Mouse (Mus musculus): ENCODE measurements at regions not wholly inside any gene's neighbourhood (a gene's known extent, or its start where the extent isn't known, plus 50 kb on each side); places are given as distances from the start of the nearest gene placed in this dataset.

GRCm38 (mm10) chr13:31393421-31394215, 162.3 kb upstream of the Foxq1 start:
- in situ Hi-C loops (cut with MboI; ENCODE audit: unreplicated experiment in 2 of 2): no loop called here

- in situ Hi-C loops (cut with MboI; ENCODE audit: unreplicated experiment in 2 of 2): no loop called here
These were observed 159.6 kb upstream of the Foxq1 start for GRCm38 (mm10) chr13:31396216-31396910.

GRCm38 (mm10) chr13:31397246-31397645, 158.7 kb upstream of the Foxq1 start:
- in situ Hi-C loops (cut with MboI; ENCODE audit: unreplicated experiment in 2 of 2): no loop called here

- in situ Hi-C loops (cut with MboI; ENCODE audit: unreplicated experiment in 2 of 2): no loop called here
These were observed 155.5 kb upstream of the Foxq1 start for GRCm38 (mm10) chr13:31400401-31400800.

DNA sequence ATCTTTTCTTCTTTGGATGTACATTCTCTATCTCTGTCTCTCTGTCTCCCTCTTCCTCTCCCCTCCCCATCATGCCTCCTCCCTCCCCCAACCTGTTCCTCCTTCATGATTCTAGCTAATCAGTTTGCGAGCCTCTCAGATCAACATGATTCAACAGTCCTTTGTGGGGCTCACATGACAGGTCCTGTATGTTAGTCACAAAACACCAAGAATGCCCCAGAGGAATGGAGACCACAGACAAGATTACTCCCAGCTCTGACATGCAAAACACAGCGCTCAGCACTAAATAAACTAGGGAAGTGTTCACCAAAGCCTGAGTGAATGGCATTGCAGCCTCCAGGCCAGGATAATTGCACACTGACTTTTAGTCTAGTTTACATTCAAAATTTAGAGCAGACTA, 150.6 kb upstream of the Foxq1 start:
- in situ Hi-C loops (cut with MboI; ENCODE audit: unreplicated experiment in 2 of 2): no loop called here

DNA sequence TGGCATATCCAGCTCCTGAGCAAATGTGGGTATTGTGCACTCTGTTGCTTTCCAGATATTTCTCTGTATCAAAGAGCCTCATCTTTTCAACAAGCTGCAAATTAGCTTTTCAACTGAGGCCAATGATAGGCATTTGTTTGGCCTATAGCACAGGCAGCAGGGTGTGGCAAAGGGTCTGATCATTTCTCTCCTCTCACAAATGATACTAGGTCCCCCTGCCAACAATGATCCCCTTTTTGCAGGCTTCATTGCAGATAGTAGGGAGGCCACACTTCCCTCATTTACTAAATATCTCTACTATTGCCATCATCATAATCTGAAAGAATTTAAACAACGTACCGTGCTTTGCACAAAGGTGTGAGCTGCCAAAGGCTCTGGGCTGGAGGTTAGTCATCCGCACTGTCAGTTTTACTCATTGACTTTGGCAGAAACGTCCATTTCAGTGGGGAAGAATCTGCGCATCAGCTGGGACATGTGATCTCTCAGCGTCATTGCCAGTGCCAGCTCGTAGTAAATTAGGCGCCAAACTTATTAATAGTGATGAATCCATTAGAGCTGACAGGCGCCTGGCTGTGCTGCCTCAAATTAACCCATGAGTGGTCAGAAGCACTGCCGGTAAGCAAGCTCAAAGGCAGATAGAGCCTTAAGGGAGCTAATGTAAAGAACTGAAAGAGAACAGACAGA, 147.4 kb upstream of the Foxq1 start:
- in situ Hi-C loops (cut with MboI; ENCODE audit: unreplicated experiment in 2 of 2): no loop called here

GRCm38 (mm10) chr13:31409123-31409513, 146.8 kb upstream of the Foxq1 start:
- in situ Hi-C loops (cut with MboI; ENCODE audit: unreplicated experiment in 2 of 2): no loop called here

DNA sequence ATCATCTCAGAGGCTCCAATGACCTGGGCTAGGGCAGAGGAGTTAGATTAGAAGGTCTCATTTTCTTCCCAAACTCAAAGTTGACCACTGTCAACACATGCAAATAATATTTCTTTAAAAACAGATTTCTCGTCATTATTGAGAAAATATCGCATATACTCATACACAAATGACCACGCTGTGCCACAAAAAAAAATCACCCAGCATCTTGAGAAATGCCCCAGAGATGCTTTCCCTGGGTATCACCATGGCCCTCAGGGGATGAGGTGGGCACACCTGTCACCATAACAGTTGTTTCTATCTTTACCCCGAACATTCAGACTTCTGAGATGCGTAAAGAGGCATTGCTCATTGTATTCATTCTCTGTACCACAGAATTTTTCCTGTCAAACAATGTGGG, 134.4 kb upstream of the Foxq1 start:
- in situ Hi-C loops (cut with MboI; ENCODE audit: unreplicated experiment in 2 of 2): no loop called here

DNA sequence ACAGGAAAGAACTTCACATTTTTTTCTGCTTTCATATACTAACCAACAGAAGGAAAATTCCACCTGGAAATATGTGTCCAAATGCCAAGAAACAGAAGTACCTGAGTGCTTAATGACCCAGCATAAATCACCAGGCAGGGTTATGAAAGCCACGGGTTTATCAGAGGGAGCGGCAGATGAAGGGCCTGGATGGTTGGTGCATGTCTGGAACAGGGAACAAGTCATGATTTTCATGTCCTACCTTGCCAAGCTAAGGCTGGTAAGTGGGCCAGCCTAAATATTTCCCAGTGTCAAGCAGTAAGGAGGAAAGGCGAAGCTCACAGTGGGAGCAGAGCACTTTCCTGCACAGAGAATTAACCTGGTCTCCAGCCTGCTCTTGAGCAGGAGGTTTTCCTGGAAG, 132.3 kb upstream of the Foxq1 start:
- in situ Hi-C loops (cut with MboI; ENCODE audit: unreplicated experiment in 2 of 2): no loop called here

DNA sequence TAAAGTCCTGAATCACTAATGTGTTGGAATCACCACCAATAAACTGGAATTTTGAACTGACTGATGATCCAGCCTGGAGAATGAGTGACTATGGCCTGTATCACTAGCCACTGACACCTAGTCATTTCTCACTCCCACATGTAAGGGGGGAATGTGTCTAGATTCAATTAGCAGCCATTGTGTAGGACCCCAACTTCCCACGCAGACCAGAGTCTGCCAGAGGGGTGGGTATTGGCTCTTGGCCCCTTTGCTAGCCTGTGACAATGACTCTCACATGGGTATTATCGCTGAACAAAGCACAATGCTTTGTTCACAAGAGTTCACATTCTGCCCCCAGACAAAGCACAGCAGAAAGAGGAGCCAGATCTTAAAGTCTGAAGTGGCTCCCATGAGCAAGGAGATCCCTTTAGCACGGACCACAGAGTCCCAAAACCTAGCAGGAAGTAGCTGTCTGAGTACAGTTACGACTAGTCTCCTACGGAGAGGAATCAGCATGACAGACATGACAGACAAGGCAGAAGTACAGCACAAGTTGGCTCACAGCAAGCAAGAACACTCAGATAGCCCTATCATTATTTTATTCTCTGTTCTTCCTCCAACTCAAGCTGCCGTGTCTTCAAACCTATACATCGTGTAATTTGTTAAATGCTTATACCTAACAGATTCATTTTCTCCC, 130.0 kb upstream of the Foxq1 start:
- in situ Hi-C loops (cut with MboI; ENCODE audit: unreplicated experiment in 2 of 2): no loop called here

GRCm38 (mm10) chr13:31436434-31436833, 119.5 kb upstream of the Foxq1 start:
- in situ Hi-C loops (cut with MboI; ENCODE audit: unreplicated experiment in 2 of 2): no loop called here

GRCm38 (mm10) chr13:31439761-31440627, 115.9 kb upstream of the Foxq1 start:
- in situ Hi-C loops (cut with MboI; ENCODE audit: unreplicated experiment in 2 of 2): no loop called here

DNA sequence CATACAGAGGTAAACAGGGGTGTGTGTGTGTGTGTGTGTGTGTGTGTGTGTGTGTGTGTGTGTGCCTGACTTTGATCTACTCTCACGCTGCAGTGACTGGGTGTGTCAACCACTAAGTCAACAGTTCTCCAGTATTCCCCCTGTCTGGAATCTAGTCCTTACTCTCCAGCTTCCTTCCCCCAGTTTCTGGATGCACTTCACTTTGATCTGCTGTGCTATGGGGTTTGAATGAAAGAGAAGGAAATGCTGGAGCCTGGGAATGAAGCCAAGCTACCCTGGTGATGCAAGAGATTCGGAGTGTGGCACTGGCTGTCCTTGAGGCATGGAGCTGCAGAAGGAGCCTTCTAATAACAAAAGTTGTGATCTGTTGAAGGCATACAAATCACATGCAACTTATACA, 97.1 kb upstream of the Foxq1 start:
- in situ Hi-C loops (cut with MboI; ENCODE audit: unreplicated experiment in 2 of 2): no loop called here

DNA sequence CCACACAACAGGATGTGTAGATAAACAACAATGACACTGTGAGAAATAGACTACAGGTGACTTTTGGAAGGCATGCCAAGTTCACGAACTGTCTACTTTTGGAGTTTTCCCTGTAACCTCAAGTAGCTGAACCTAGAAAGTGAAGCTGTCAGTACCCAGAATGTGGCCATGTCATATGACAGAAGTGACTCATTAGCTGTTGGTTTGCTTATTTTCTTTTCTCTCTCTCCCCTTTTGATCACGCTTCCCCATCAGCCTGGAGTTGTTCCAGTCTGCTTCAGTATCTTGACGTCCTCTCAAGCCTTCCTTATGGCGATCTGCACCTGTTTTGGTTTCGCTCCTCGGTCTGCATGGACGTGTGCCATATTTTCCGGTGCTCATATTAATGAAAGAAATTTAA, 90.8 kb upstream of the Foxq1 start:
- in situ Hi-C loops (cut with MboI; ENCODE audit: unreplicated experiment in 2 of 2): no loop called here

GRCm38 (mm10) chr13:31465711-31466110, 90.2 kb upstream of the Foxq1 start:
- in situ Hi-C loops (cut with MboI; ENCODE audit: unreplicated experiment in 2 of 2): no loop called here

DNA sequence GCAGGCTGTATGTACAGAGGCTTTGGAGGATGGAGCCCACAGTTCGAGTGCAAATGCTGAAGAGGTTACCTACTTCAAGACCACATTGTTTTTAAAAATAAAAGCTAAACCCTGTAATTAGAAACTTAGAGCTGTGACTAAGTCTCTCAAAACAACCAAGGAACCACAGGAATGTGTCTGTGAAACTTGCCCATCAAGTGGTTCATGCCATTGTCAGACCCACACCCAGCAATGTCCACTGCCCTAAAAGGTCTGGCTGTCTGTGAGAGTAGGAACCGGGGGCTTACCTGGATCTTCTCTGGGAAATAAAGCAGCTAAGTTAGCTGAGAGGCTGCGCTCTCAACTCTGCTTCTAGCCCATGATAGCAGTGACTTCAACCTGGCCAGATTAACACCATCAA, 87.8 kb upstream of the Foxq1 start:
- in situ Hi-C loops (cut with MboI; ENCODE audit: unreplicated experiment in 2 of 2): no loop called here

DNA sequence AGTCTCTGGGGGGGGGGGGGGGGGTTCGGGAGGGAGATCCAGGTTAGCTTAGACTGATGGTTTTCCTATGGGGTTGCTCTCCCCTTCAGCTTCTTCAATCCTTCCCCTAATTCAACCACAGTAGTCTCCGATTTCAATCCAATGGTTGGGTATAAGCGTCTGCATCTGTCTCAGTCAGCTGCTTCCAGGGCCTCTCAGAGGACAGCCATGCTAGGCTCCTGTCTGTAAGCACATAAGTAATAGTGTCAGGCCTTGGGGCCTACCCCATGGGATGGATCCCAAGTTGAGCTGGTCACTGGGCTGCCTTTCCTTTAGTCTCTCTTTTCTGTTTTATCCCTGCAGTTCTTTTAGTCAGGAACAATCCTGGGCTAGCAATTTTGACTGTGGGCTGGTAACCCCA, 87.0 kb upstream of the Foxq1 start:
- in situ Hi-C loops (cut with MboI; ENCODE audit: unreplicated experiment in 2 of 2): no loop called here

DNA sequence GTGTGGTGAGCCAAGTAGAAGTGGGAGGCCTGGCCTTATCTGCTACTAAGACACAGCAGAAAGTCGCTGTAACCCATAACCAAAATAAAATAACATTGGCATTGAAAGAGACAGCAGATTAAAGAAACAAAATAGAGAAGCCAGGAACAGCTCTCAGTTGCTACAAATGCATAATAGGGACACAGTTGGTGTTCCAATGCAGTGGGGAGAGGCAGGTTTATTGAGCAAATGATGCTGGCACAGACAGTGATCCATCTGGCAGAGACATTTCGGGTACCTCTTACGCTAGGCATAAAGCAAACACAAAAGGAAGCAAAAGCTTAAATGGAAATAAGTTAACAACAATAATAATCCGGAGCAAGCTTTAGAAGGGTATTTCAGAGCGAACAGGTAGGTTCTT, 83.6 kb upstream of the Foxq1 start:
- in situ Hi-C loops (cut with MboI; ENCODE audit: unreplicated experiment in 2 of 2): no loop called here

DNA sequence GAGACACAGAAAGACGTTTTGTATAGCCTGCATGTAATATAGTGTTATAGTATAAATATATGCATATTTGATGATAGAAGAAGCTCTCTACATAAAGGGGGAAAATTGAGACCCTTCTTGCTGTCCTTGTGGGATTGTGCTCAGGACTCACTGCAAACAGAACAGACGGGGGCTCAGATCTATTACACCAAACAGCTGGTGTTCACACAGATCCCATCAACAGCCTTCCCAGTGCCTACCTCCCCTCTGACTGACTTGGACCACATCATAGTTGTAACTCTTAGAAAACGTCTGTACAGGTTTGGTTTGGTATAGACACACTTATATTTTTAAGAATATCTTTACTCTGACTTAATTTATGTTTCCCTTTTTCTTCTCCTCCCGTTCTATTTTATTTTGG, 83.1 kb upstream of the Foxq1 start:
- in situ Hi-C loops (cut with MboI; ENCODE audit: unreplicated experiment in 2 of 2): no loop called here

DNA sequence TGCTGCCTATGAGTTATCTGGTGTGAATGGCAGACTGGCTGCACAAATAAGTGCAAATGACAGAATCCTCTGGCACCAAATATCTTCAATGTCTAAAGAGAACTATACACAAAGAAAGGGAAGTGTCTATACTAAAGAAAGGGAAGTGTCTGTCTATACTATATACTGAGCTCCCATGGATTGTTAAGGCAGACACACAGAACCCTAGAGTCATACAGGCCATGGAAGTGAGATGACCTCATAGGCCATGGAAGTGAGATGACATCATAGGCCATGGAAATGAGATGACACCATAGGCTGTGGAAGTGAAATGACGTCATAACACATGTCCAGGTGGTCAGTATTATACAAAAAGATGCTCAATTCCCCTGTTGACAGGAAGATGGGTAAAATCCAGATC, 82.7 kb upstream of the Foxq1 start:
- in situ Hi-C loops (cut with MboI; ENCODE audit: unreplicated experiment in 2 of 2): no loop called here

Measured in v-Abl transformed pro-B cells (cell line).